Mouse (Mus musculus) liver, adult 2 months (tissue): ENCODE data around the gene Nek10. TPM values are rescaled to one million over a fixed set of nuclear protein-coding genes. Genes with fewer than 3 reads are reported as not detected.
"Not testable (repeated sequence)": the region's sequence is repeated elsewhere in the genome, so short reads cannot be mapped to it uniquely, and the experiment has no call there.

Experiments
- DNase-seq: peaks from one replicate; pipeline ENCODE4 v3.0.0-alpha.2; 2011; ENCODE audit warnings: low read depth, low spot score; ENCODE audit errors: extremely low read depth
- H3K27ac ChIP-seq: fragments of 200-500 bp; replicated peaks from 2 replicates; pipeline ENCODE4 v1.5.1; 2012; ENCODE audit warnings: low read depth, mild to moderate bottlenecking, control low read depth, inconsistent platforms, low read length; ENCODE audit not compliant: insufficient read depth
- H3K27me3 ChIP-seq: fragments of 200-500 bp; 2 replicates; pipeline ENCODE4 v1.6.1; 2012; ENCODE audit warnings: mild to moderate bottlenecking, moderate library complexity, low read length, inconsistent platforms; ENCODE audit not compliant: control insufficient read depth, insufficient read depth
- H3K36me3 ChIP-seq: fragments of 200-500 bp; 2 replicates; pipeline ENCODE4 v1.6.1; 2012; ENCODE audit warnings: low read length, inconsistent platforms; ENCODE audit not compliant: control insufficient read depth, insufficient read depth
- H3K4me1 ChIP-seq: fragments of 200-500 bp; 2 replicates; pipeline ENCODE4 v1.6.1; 2011; ENCODE audit warnings: low read length; ENCODE audit not compliant: control insufficient read depth, insufficient read depth
- H3K4me3 ChIP-seq: fragments of 200-500 bp; 2 replicates; pipeline ENCODE4 v1.5.1; 2011; ENCODE audit warnings: low read depth, mild to moderate bottlenecking, control low read depth, low read length, moderate library complexity; ENCODE audit not compliant: insufficient read depth
- H3K79me2 ChIP-seq: fragments of 200-500 bp; 2 replicates; pipeline ENCODE4 v1.6.1; 2012; ENCODE audit warnings: inconsistent platforms, mild to moderate bottlenecking, low read length, moderate library complexity; ENCODE audit not compliant: control insufficient read depth, insufficient read depth
- H3K9ac ChIP-seq: fragments of 200-500 bp; 2 replicates; pipeline ENCODE4 v1.6.1; 2012; ENCODE audit warnings: low read depth, mild to moderate bottlenecking, control low read depth, inconsistent platforms, low read length
- CTCF ChIP-seq: fragments of 200-500 bp; IDR thresholded peaks from 2 replicates; pipeline ENCODE4 v1.5.1; 2011; ENCODE audit warnings: low read depth, low read length, control low read depth
- POLR2A ChIP-seq: fragments of 200-500 bp; IDR thresholded peaks from 2 replicates; pipeline ENCODE4 v1.6.1; 2011; ENCODE audit warnings: low read length, control low read depth; ENCODE audit not compliant: insufficient read depth; ENCODE audit errors: extremely low read depth
- WGBS: fragments of 180-500 bp; shearing (Covaris S2); methylation state at CpG from one replicate; pipeline ENCODE4 v1.1.7; 2018; 5-methylcytosine and 5-hydroxymethylcytosine counted together
- polyA plus RNA-seq: library from polyadenylated mRNA; depleted of rRNA; stranded (reverse); fragments of >200 nt; gene quantifications from 2 replicates; pipeline ENCODE4 v1.2.3, GENCODE M21; 2012; rRNA removed
- total RNA-seq: library from RNA; depleted of rRNA; stranded (reverse); fragments of >200 nt; gene quantifications from 2 replicates; pipeline ENCODE4 v1.2.3, GENCODE M21; 2014; rRNA removed

Gene Nek10
- total and polyA plus RNA-seq, 2 experiments: under 0.01 TPM; not detected in 1

- no peaks in the 10 kb centered on the region for H3K27me3 ChIP-seq
- H3K4me1 ChIP-seq: no peaks in the 10 kb centered on the region
- H3K9ac ChIP-seq: no peak overlapping the region
- no peak for DNase-seq
- H3K4me3 ChIP-seq: no peak overlapping the region
- no peak overlapping the region for H3K27ac ChIP-seq
- 85% methylated on average over 2 of the region's 2 CpGs for WGBS
- no peaks in the 10 kb centered on the region for H3K79me2 ChIP-seq
- H3K36me3 ChIP-seq: no peaks in the 10 kb centered on the region
- TF ChIP-seq CTCF (no peak), POLR2A (no peak)
Observed at GRCm38 (mm10) chr14:15014799-15015198, 211.6 kb downstream of the Nek10 start.

- not testable (repeated sequence) for H3K27ac ChIP-seq, H3K36me3 ChIP-seq, DNase-seq, H3K79me2 ChIP-seq, H3K27me3 ChIP-seq, H3K9ac ChIP-seq, H3K4me1 ChIP-seq, H3K4me3 ChIP-seq
- WGBS: 87% methylated on average over 4 of the region's 4 CpGs
Observed at GRCm38 (mm10) chr14:15030626-15031025, 227.4 kb downstream of the Nek10 start.

GRCm38 (mm10) chr14:15034638-15035037, 231.4 kb downstream of the Nek10 start:
- not testable (repeated sequence) for H3K79me2 ChIP-seq, H3K4me3 ChIP-seq, H3K27me3 ChIP-seq, H3K9ac ChIP-seq, DNase-seq, H3K4me1 ChIP-seq, H3K27ac ChIP-seq, H3K36me3 ChIP-seq
- WGBS: 87% methylated on average over 8 of the region's 8 CpGs

- Histone ChIP-seq H3K27ac (no peak overlapping the region), H3K27me3 (no peaks in the 10 kb centered on the region), H3K36me3 (no peaks in the 10 kb centered on the region), H3K4me1 (no peaks in the 10 kb centered on the region), H3K79me2 (no peaks in the 10 kb centered on the region), H3K4me3 (no peak overlapping the region), H3K9ac (no peak overlapping the region)
- TF ChIP-seq POLR2A: no peak
- TF ChIP-seq CTCF: no peak
- WGBS: 70% methylated on average over 4 of the region's 4 CpGs
- no peak for DNase-seq
Observed at GRCm38 (mm10) chr14:15048186-15048585, 245.0 kb downstream of the Nek10 start.

- Histone ChIP-seq H3K27me3 (no peaks in the 10 kb centered on the region), H3K79me2 (no peaks in the 10 kb centered on the region), H3K36me3 (no peaks in the 10 kb centered on the region), H3K4me3 (no peak overlapping the region), H3K27ac (no peak overlapping the region), H3K4me1 (no peaks in the 10 kb centered on the region), H3K9ac (no peak overlapping the region)
- 53% methylated on average over 2 of the region's 2 CpGs for WGBS
- TF ChIP-seq CTCF (no peak), POLR2A (no peak)
- no peak for DNase-seq
Observed at GRCm38 (mm10) chr14:15061496-15061895, 258.3 kb downstream of the Nek10 start.

Other genes with a start within 250 kb of the Nek10 start
- 10.0 and 10.2 TPM in 2 replicates for gene Slc4a7, start 101.1 kb upstream of the Nek10 start, total RNA-seq
- gene Slc4a7, start 101.1 kb upstream of the Nek10 start, polyA plus RNA-seq: 1.4 TPM in 2 replicates